Mouse (Mus musculus) olfactory bulb, adult 2 months (tissue): ENCODE data around the gene Cenpn. TPM values are rescaled to one million over a fixed set of nuclear protein-coding genes. Genes with fewer than 3 reads are reported as not detected.

Experiments
- H3K27ac ChIP-seq: fragments of 200-500 bp; 2 replicates; pipeline ENCODE4 v1.5.1; 2012; ENCODE audit warnings: low read depth, low read length; ENCODE audit not compliant: insufficient read depth
- H3K4me1 ChIP-seq: fragments of 200-500 bp; 2 replicates; pipeline ENCODE4 v1.6.1; 2012; ENCODE audit warnings: low read length; ENCODE audit not compliant: control insufficient read depth, insufficient read depth
- H3K4me3 ChIP-seq: fragments of 200-500 bp; 2 replicates; pipeline ENCODE4 v1.5.1; 2012; ENCODE audit warnings: mild to moderate bottlenecking, low read depth, low read length, moderate library complexity; ENCODE audit not compliant: insufficient read depth
- CTCF ChIP-seq: fragments of 200-500 bp; IDR thresholded peaks from 2 replicates; pipeline ENCODE4 v1.5.1; 2012; ENCODE audit warnings: low read depth, mild to moderate bottlenecking, low read length, moderate library complexity; ENCODE audit not compliant: insufficient read depth
- POLR2A ChIP-seq: fragments of 200-500 bp; IDR thresholded peaks from 2 replicates; pipeline ENCODE4 v1.6.1; 2012; ENCODE audit warnings: mild to moderate bottlenecking, low read depth, low read length, moderate library complexity; ENCODE audit not compliant: insufficient read depth
- WGBS: fragments of 180-500 bp; shearing (Covaris S2); methylation state at CpG from one replicate; pipeline ENCODE4 v1.1.7; 2018; 5-methylcytosine and 5-hydroxymethylcytosine counted together
- polyA plus RNA-seq: library from polyadenylated mRNA; stranded (reverse); fragments of >200 nt; gene quantifications from 2 replicates; pipeline ENCODE4 v1.2.4, GENCODE M21; 2012; ENCODE audit warnings: low replicate concordance; ENCODE audit not compliant: missing spikeins, insufficient read depth, insufficient read length

Cenpn gene
- polyA plus RNA-seq, 1 experiment, result not detected

- Histone ChIP-seq H3K27ac (no peak overlapping the region), H3K4me1 (peaks cover 5% of the 10 kb centered on the region; the same call in 1 of the 2 replicates), H3K4me3 (no peak overlapping the region)
- TF ChIP-seq POLR2A (no peak), CTCF (no peak)
- WGBS, result 52% methylated on average over 5 of the region's 5 CpGs
Observed at GRCm38 (mm10) chr8:116975606-116976005, 54.1 kb downstream of the Cenpn start.

- TF ChIP-seq POLR2A, result no peak
- TF ChIP-seq CTCF, result no peak
- H3K4me3 ChIP-seq, result peak overlapping the region; percentile 77
- WGBS, result 15% methylated on average over 8 of the region's 8 CpGs
- H3K4me1 ChIP-seq, result peaks cover 5% of the 10 kb centered on the region; the same call in 1 of the 2 replicates
- no peak overlapping the region for H3K27ac ChIP-seq
Observed at GRCm38 (mm10) chr8:116978052-116978451, 56.5 kb downstream of the Cenpn start.

GRCm38 (mm10) chr8:116978631-116979256 is 57.2 kb downstream of the Cenpn start, which contains the start of gene 1700030J22Rik:
TSS of gene 1700030J22Rik (minus strand) at chr8:116978959.
- WGBS, result under 1% methylated on average over 46 of the region's 46 CpGs
- Histone ChIP-seq H3K27ac (no peak within 1 kb of the TSS), H3K4me3 (peak within 1 kb of the TSS; percentile 77), H3K4me1 (peaks cover 5% of the 10 kb centered on the region; the same call in 1 of the 2 replicates)
- TF ChIP-seq CTCF, result no peak
- TF ChIP-seq POLR2A, result peak; percentile 51; the same call in 1 of the 2 replicates

GRCm38 (mm10) chr8:116980117-116980516 is 58.6 kb downstream of the Cenpn start:
- Histone ChIP-seq H3K27ac (no peak overlapping the region), H3K4me1 (peaks cover 5% of the 10 kb centered on the region; the same call in 1 of the 2 replicates), H3K4me3 (no peak overlapping the region)
- 6% methylated on average over 4 of the region's 4 CpGs for WGBS
- TF ChIP-seq POLR2A (no peak), CTCF (no peak)

- TF ChIP-seq POLR2A (no peak), CTCF (no peak)
- Histone ChIP-seq H3K4me1 (peaks cover 6% of the 10 kb centered on the region; the same call in 1 of the 2 replicates), H3K4me3 (no peak overlapping the region), H3K27ac (no peak overlapping the region)
- WGBS, result 98% methylated on average over 3 of the region's 3 CpGs
Observed at GRCm38 (mm10) chr8:116989842-116990241, 68.3 kb downstream of the Cenpn start.

Other genes with a start within 250 kb of the Cenpn start
- not detected in 2 replicates for gene Cdyl2, start 188.7 kb upstream of the Cenpn start, polyA plus RNA-seq
- gene Cmc2, start 275 bp upstream of the Cenpn start, polyA plus RNA-seq, result not detected in 2 replicates
- not detected in 2 replicates for gene Atmin, start 21.7 kb downstream of the Cenpn start, polyA plus RNA-seq
- not detected in 2 replicates for gene 1700030J22Rik, start 57.2 kb downstream of the Cenpn start, polyA plus RNA-seq
- not detected in 2 replicates for gene Gcsh, start 71.8 kb downstream of the Cenpn start, polyA plus RNA-seq
- gene Pkd1l2, start 160.7 kb downstream of the Cenpn start, polyA plus RNA-seq, result not detected in 2 replicates
- gene Bco1, start 174.1 kb downstream of the Cenpn start, polyA plus RNA-seq, result not detected in 2 replicates
- not detected in 2 replicates for gene Gan, start 236.4 kb downstream of the Cenpn start, polyA plus RNA-seq